Mouse (Mus musculus): Measurements from ENCODE around the gene Tnrc6b. TPM values are rescaled to one million over a fixed set of nuclear protein-coding genes. Genes with fewer than 3 reads are reported as not detected.

The Tnrc6b gene
- polyA plus RNA-seq, 1 experiment from 2014 or later: 9.6 TPM

DNA sequence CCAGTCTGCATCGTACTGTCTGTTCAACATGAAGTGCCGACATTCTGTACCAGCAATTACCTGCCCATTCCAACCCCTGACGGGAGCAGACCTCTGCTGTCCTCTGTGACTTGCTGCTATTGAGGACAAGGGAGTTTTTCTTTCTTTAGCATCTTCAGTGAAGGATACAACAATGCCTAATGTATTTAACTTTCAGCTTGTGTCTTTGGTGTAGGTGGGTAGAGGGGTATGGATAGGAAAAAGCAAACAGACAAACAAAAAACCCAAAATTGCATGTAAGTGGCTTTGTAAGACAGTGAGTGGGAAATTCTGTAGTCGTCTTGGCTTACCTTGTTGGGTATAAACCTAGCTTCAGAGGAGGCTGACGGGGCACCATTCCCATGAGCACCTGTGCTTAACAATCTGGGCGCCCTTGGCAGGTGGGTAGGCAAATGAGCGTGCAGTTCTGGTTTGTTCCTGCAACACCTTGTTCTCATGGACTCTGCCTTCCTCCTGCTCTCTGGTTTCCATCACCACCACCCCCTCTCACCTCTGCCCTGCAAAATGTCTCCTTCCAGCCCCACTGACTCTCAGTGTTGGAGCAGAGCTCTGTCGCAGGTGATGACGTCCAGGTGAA lies 220.3 kb downstream of the Tnrc6b start:
- Histone ChIP-seq H3K4me3 (ENCODE audit: low read depth, low read length) (no peak overlapping the region), H3K4me1 (ENCODE audit: insufficient read depth) (no peaks in the 10 kb centered on the region), H3K36me3 (replicated peaks; ENCODE audit: insufficient read depth, low read length) (peaks cover 64% of the 10 kb centered on the region), H3K27me3 (ENCODE audit: insufficient read depth, low read length) (no peaks in the 10 kb centered on the region), H3K9ac (replicated peaks) (no peak overlapping the region), H3K27ac (ENCODE audit: low read depth) (no peak overlapping the region), H3K9me3 (ENCODE audit: low read length) (no peaks in the 10 kb centered on the region), H3K4me2 (ENCODE audit: low read depth, low read length) (no peak overlapping the region)
- ATAC-seq (no peak), DNase-seq (no peak)
- 92% methylated on average over 9 of the region's 9 CpGs for WGBS (ENCODE audit: insufficient replicate concordance)
- TF ChIP-seq CTCF (IDR thresholded peaks at IDR 0.05; ENCODE audit: low read depth) (no peak), EP300 (IDR thresholded peaks at IDR 0.05; ENCODE audit: low read depth) (no peak)

DNA sequence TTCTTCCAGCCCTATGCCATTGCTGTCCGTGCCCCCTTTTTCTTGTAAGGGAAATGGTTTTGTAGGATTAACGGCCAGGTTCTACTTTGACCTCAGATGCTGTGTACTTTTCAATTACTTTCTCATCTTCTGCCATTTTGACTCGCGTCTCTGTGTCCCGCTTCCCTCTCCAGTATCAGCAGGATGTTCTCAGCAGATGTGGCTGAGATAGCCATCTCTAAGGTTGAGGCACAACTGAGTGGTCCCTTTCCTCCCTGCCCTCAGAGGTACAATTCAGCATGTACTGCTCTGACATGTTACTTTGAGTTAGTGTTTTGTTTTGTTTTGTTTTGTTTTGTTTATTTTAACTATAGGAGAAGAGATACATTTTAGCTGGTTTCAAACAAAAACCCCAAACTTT lies 223.7 kb downstream of the Tnrc6b start:
- no peak overlapping the region for H3K9ac ChIP-seq (replicated peaks)
- ATAC-seq: no peak
- DNase-seq: no peak
- no peak overlapping the region for H3K27ac ChIP-seq (ENCODE audit: low read depth)
- 57% methylated on average over 5 of the region's 5 CpGs for WGBS (ENCODE audit: insufficient replicate concordance)
- no peak overlapping the region for H3K4me3 ChIP-seq (ENCODE audit: low read depth, low read length)
- no peaks in the 10 kb centered on the region for H3K9me3 ChIP-seq (ENCODE audit: low read length)
- H3K27me3 ChIP-seq (ENCODE audit: insufficient read depth, low read length): no peaks in the 10 kb centered on the region
- TF ChIP-seq CTCF (IDR thresholded peaks at IDR 0.05; ENCODE audit: low read depth): no peak
- TF ChIP-seq EP300 (IDR thresholded peaks at IDR 0.05; ENCODE audit: low read depth): no peak
- H3K36me3 ChIP-seq (replicated peaks; ENCODE audit: insufficient read depth, low read length): peaks cover 51% of the 10 kb centered on the region
- no peaks in the 10 kb centered on the region for H3K4me1 ChIP-seq (ENCODE audit: insufficient read depth)
- H3K4me2 ChIP-seq (ENCODE audit: low read depth, low read length): no peak overlapping the region

- 82% methylated on average over 3 of the region's 3 CpGs for WGBS (ENCODE audit: insufficient replicate concordance)
- DNase-seq (no peak), ATAC-seq (no peak)
- H3K4me3 ChIP-seq (ENCODE audit: low read depth, low read length): no peak overlapping the region
- no peaks in the 10 kb centered on the region for H3K4me1 ChIP-seq (ENCODE audit: insufficient read depth)
- TF ChIP-seq EP300 (IDR thresholded peaks at IDR 0.05; ENCODE audit: low read depth): no peak
- no peak for TF ChIP-seq CTCF (IDR thresholded peaks at IDR 0.05; ENCODE audit: low read depth)
- no peak overlapping the region for H3K9ac ChIP-seq (replicated peaks)
- H3K27ac ChIP-seq (ENCODE audit: low read depth): no peak overlapping the region
- no peaks in the 10 kb centered on the region for H3K27me3 ChIP-seq (ENCODE audit: insufficient read depth, low read length)
- peaks cover 41% of the 10 kb centered on the region for H3K36me3 ChIP-seq (replicated peaks; ENCODE audit: insufficient read depth, low read length)
- H3K4me2 ChIP-seq (ENCODE audit: low read depth, low read length): no peak overlapping the region
- no peaks in the 10 kb centered on the region for H3K9me3 ChIP-seq (ENCODE audit: low read length)
Observed at GRCm38 (mm10) chr15:80936686-80937085, 225.6 kb downstream of the Tnrc6b start.

- WGBS (ENCODE audit: insufficient replicate concordance): 64% methylated on average over 4 of the region's 4 CpGs
- TF ChIP-seq CTCF (IDR thresholded peaks at IDR 0.05; ENCODE audit: low read depth): no peak
- TF ChIP-seq EP300 (IDR thresholded peaks at IDR 0.05; ENCODE audit: low read depth): no peak
- Histone ChIP-seq H3K4me3 (ENCODE audit: low read depth, low read length) (no peak overlapping the region), H3K36me3 (replicated peaks; ENCODE audit: insufficient read depth, low read length) (peaks cover 29% of the 10 kb centered on the region), H3K27me3 (ENCODE audit: insufficient read depth, low read length) (no peaks in the 10 kb centered on the region), H3K4me2 (ENCODE audit: low read depth, low read length) (no peak overlapping the region), H3K9ac (replicated peaks) (no peak overlapping the region), H3K4me1 (ENCODE audit: insufficient read depth) (no peaks in the 10 kb centered on the region), H3K27ac (ENCODE audit: low read depth) (no peak overlapping the region), H3K9me3 (ENCODE audit: low read length) (no peaks in the 10 kb centered on the region)
- DNase-seq (no peak), ATAC-seq (no peak)
Observed at GRCm38 (mm10) chr15:80938615-80939014, 227.5 kb downstream of the Tnrc6b start.

DNA sequence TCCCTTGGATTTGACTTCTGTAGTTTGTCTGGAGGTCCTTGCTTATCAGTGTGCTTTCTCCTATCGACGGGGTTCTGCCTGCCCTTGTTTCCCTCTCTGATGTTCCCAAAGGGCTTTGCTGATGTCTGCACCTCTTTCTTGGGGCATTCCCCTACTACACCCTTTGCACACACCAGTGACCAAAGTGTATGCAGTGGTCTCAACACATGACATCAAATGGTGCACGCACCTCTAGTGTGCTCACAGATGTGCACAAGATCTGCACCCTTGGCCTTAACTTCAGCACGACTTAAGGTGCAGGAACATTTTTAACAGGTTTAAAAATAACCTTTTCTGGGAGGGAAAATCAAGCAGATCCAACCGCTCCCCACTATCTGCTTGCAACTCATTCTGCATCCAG lies 228.3 kb downstream of the Tnrc6b start:
- 80% methylated on average over 5 of the region's 5 CpGs for WGBS (ENCODE audit: insufficient replicate concordance)
- DNase-seq (no peak), ATAC-seq (no peak)
- Histone ChIP-seq H3K4me1 (ENCODE audit: insufficient read depth) (no peaks in the 10 kb centered on the region), H3K4me3 (ENCODE audit: low read depth, low read length) (no peak overlapping the region), H3K9me3 (ENCODE audit: low read length) (no peaks in the 10 kb centered on the region), H3K4me2 (ENCODE audit: low read depth, low read length) (no peak overlapping the region), H3K27me3 (ENCODE audit: insufficient read depth, low read length) (no peaks in the 10 kb centered on the region), H3K27ac (ENCODE audit: low read depth) (no peak overlapping the region), H3K36me3 (replicated peaks; ENCODE audit: insufficient read depth, low read length) (peaks cover 26% of the 10 kb centered on the region), H3K9ac (replicated peaks) (no peak overlapping the region)
- TF ChIP-seq EP300 (IDR thresholded peaks at IDR 0.05; ENCODE audit: low read depth) (no peak), CTCF (IDR thresholded peaks at IDR 0.05; ENCODE audit: low read depth) (no peak)

DNA sequence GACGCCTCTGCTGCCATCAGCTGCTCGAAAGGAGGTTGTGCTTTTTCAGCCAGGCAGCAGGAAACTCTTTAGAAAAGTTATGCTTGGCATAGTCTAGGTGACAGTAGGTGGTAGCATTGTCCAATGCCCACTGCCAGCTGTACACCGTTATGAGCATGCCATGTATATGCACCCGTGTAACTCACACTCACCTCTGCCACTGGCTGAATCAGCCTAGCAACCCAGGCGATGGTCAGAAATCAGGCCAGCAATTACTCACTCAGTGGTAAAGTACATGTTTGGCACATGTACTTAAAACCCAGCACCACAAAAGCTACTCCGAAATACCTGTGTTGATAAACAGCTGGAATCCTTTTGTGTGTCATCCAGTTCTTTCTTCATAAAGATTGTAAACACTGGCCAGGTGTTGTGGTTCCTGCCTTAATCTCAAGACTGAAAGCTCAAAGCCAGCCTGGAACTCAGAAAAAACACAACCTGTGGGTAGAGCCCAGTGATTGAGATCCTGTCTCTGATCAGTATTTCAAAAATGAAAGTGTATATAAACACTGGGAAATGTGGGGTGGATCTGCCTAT lies 230.4 kb downstream of the Tnrc6b start:
- DNase-seq: no peak
- Histone ChIP-seq H3K4me2 (ENCODE audit: low read depth, low read length) (no peak overlapping the region), H3K4me3 (ENCODE audit: low read depth, low read length) (no peak overlapping the region), H3K27me3 (ENCODE audit: insufficient read depth, low read length) (no peaks in the 10 kb centered on the region), H3K9ac (replicated peaks) (no peak overlapping the region), H3K9me3 (ENCODE audit: low read length) (no peaks in the 10 kb centered on the region), H3K36me3 (replicated peaks; ENCODE audit: insufficient read depth, low read length) (peaks cover 14% of the 10 kb centered on the region), H3K27ac (ENCODE audit: low read depth) (no peak overlapping the region), H3K4me1 (ENCODE audit: insufficient read depth) (no peaks in the 10 kb centered on the region)
- TF ChIP-seq EP300 (IDR thresholded peaks at IDR 0.05; ENCODE audit: low read depth) (no peak), CTCF (IDR thresholded peaks at IDR 0.05; ENCODE audit: low read depth) (no peak)
- 89% methylated on average over 6 of the region's 6 CpGs for WGBS (ENCODE audit: insufficient replicate concordance)
- no peak for ATAC-seq
